Mouse (Mus musculus) frontal cortex, postnatal 25 days (tissue): ENCODE measurements around the gene Adar.

Source experiments
- DNase-seq, 2 experiments: peaks; one replicate each; pipeline ENCODE4 v3.0.0; 2022; ENCODE audit warnings: low spot score in 2 of 2

Gene Adar

DNA sequence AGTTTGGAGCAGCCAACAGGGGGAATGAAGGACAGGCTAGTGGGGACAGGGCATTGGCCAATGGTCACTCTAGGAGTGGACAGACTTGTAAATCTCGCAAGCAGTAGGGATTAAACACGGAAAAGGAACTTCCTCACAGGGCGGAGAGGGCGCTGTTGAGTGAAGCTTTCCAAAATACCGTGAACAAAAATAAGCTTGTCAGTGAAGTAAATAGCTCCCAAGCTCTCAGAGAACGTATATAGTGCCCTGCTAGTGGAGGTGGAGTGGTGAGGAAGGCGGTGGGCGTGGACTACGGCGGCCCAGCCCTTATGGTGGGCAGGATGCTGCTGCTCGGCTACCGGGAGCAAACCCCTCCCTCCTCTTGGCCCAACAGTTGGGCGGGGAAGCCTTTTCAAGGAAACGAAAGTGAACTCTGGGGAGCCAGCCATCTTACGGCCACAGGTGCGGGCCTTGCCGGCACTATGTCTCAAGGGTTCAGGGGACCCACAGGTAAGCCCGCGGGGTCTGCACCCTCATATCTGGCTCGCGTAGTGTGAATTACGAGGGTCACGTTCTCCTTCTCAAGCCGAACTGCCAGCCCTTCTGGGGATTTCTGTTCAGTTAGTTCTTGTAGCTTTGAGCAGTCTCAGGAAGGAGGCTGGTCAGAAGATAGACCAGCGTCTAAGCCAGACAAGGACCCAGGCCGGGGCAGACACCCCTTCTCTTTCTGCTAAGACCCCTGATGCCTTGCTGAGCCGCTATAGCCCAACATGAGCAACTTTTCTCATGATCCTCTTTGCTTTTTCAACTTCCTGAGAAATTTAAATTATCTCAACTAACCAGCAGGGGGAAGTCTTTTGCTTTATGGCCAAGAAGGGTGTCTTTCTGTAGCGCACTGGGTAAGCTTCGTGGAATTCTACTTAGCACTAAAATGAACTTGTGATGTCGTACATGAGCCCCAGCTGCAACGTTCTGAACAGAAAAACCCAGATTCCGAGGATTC lies 15.8 kb downstream of the Adar start:
- DNase-seq: peak in 1 of 2 experiments; percentile 32

DNA sequence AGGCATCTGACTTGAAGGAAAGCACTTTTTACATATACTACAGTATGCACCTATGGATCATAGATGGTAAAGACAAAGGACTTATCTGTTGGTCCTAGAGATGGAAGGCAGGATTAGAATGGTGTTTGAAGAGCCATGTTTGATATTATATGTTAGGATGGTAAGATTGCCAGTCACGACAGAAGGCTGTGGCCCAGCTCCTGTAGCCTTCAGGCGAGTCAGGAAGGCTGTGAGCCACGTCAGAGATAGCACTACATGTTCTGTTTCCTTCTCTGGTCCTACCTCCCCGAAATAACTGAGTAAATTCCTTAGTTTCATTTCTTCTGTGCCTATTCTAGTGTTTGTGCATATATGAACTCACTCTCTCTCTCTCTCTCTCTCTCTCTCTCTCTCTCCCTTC lies 17.3 kb downstream of the Adar start:
- DNase-seq: no peak

GRCm38 (mm10) chr3:89738509-89738908 lies 23.7 kb downstream of the Adar start:
- no peak for DNase-seq

GRCm38 (mm10) chr3:89752307-89752706 lies 37.5 kb downstream of the Adar start:
- DNase-seq: no peak

DNA sequence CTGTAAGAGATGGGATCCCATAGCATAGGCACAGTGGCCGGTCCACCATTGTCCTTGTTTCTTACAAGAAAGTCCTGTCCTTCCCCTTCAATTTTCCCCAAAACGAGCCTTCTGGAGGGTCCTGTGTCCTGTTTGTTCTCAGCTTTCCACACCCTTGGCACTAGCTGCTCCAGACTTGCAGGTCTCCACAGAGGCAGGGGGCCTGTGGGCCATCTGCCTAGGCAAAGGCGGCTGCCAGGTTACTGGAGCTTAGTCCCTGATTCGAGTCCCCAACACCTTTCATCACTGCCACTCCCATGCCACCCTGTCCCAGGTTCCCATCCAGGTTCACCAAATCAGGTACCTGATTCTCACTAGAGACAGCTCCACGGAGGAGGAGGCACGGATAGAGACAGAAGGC lies 40.5 kb downstream of the Adar start:
- no peak for DNase-seq

GRCm38 (mm10) chr3:89757851-89758250 lies 43.0 kb downstream of the Adar start:
- DNase-seq: no peak

DNA sequence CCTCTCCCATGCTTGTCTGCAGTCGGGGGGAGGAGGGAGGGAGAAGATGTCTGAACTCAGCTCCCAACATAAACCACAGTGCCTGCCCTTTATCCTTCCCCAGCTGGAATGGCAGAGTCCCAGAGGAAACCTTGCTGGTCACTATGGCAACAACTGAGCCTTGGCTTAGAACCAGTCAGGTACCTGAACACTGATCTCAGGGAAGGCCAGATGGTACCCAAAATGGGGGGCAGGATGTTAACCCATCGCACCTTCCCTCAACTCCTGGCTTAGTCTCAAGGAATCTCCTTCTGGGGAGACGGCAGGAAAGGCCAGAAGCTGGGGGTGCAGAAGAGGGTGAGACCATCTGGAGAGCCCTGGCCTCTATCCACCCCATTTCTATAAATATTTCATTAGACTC lies 45.0 kb downstream of the Adar start:
- no peak for DNase-seq

DNA sequence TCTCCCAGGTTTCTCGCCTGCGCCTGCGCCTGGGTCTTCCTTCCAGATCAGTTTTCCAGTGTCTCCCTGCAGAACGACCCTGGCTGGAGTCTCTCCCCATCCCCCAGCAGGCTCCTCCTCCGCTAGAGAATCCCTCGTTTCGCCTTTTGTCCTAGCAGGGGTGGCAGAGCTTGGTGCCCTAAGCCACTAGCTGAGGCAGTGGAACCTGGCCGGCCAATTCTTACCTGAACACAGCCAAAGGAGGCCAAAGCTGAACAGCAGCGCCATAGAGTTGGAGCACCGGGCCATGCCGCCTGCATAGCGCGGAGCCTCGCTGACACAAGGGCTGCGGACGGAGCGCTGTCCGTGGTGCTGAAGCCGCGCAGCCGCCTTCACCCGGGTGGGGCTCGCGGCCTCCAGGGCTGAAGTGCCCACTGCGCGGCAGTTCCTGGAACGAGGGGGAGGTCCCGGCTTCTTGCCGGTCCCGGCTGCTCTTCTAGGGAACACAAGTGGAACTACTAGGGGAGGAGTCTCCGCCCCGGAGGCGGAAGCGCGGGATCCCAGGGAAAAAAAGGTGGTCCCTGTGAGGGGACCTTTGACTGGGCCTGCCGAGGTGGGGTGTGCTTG lies 49.4 kb downstream of the Adar start, which contains the start of gene Chrnb2:
TSS of gene Chrnb2 (minus strand) at position 514 of the 606 bp plus-strand sequence.
- DNase-seq: peak in 1 of 2 experiments; percentile 33

GRCm38 (mm10) chr3:89769584-89769983 lies 54.8 kb downstream of the Adar start:
- no peak for DNase-seq

GRCm38 (mm10) chr3:89770425-89771002 lies 55.7 kb downstream of the Adar start:
- no peak for DNase-seq

GRCm38 (mm10) chr3:89772588-89772967 lies 57.8 kb downstream of the Adar start:
- peak; percentile 66 to 77 for DNase-seq

GRCm38 (mm10) chr3:89772968-89773709 lies 58.3 kb downstream of the Adar start, which contains the start of gene Ube2q1:
Gene Ube2q1 (plus strand): TSS chr3:89773616.
- peak; percentile 96 to 97 for DNase-seq

- no peak for DNase-seq
These were observed 59.0 kb downstream of the Adar start for GRCm38 (mm10) chr3:89773740-89774211.

- no peak for DNase-seq
These were observed 59.6 kb downstream of the Adar start for GRCm38 (mm10) chr3:89774236-89774960.

DNA sequence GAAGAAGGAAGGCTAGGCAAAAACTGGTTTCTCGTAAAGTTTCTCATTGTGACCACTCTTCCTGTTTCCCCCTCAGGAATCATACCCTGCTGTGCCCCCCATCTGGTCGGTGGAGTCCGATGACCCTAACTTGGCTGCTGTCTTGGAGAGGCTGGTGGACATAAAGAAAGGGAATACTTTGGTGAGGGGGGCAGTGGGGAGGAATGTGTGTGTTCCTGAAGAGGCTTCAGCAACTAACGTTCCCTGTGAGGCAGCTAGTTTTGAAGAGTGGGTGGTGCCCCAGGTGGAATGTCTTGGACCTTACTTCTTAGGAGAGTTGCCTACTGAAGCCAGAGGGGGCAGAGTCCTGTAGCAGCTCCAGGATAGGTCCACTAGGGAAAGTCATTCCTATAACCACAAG lies 61.2 kb downstream of the Adar start:
- no peak for DNase-seq

DNA sequence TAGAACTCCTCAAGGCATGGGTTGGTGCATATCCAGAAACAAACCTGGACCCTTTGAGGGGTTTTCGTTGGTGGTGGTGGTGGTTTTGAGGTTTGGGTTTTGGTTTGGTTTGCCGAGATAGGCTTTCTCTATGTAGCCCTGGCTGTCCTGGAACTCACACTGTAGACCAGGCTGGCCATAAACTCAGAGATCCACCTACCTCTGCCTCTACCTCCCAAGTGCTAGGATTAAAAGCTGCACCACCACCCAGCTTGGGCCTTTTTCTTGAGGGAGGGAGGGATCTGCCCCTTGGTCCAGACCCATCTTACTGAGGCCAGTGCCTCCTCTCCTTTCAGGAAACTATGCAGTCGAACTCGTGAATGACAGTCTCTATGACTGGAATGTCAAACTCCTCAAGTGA lies 65.3 kb downstream of the Adar start:
- DNase-seq: no peak

GRCm38 (mm10) chr3:89781640-89782039 lies 66.8 kb downstream of the Adar start:
- no peak for DNase-seq

- peak; percentile 33 to 55 for DNase-seq
These were observed 70.3 kb downstream of the Adar start for GRCm38 (mm10) chr3:89784991-89785753.

- no peak for DNase-seq
These were observed 71.5 kb downstream of the Adar start for GRCm38 (mm10) chr3:89786275-89786674.

- DNase-seq: no peak
These were observed 74.0 kb downstream of the Adar start for GRCm38 (mm10) chr3:89788680-89789352.
